Comparison of ENCODE assay signal across 8 mouse cellular contexts in genomic region chr16:35613851-35614804, GRCm38 (mm10).
A peak's percentile ranks its signal among the peaks of the same experiment; 100 is the strongest.
DNase-seq lines count a peak whose midpoint lies in the region; ATAC-seq and TF ChIP-seq lines count a peak whose summit lies in the region.

No protein-coding gene starts in this region.

- peak; percentile 81 for ATAC-seq in hindbrain, embryonic 11.5 days (ENCODE audit: low FRiP score)
- ATAC-seq in neural tube, embryonic 12.5 days (ENCODE audit: low FRiP score, low read depth), result peak; percentile 83

- H3K27me3 ChIP-seq in hindbrain, embryonic 11.5 days (ENCODE audit: control insufficient read depth, insufficient read depth, low read length), result no peaks in the 10 kb centered on the region
- H3K27me3 ChIP-seq in neural tube, embryonic 12.5 days (replicated peaks), result no peaks in the 10 kb centered on the region

- H3K9ac ChIP-seq in hindbrain, embryonic 11.5 days (ENCODE audit: low read depth, low read length), result 0 out of 2 replicates have a peak overlapping the region, but pooled peaks have one; percentile 20
- H3K9ac ChIP-seq in neural tube, embryonic 12.5 days, result peak overlapping the region; percentile 29; the same call in 1 of the 2 replicates

- TF ChIP-seq CTCF in gastrocnemius, adult 2 months (IDR thresholded peaks at IDR 0.05), result no peak

- H3K9me3 ChIP-seq in hindbrain, embryonic 11.5 days (ENCODE audit: control insufficient read depth, low read length), result no peaks in the 10 kb centered on the region
- no peaks in the 10 kb centered on the region for H3K9me3 ChIP-seq in neural tube, embryonic 12.5 days

- WGBS in hindbrain, embryonic 11.5 days, result 39% methylated on average over 17 of the region's 17 CpGs
- 29% methylated on average over 17 of the region's 17 CpGs for WGBS in neural tube, embryonic 12.5 days

- intact Hi-C loops in gastrocnemius, adult 2 months (cut with DNase I), result loop anchor here (2.0 kb wide), 1 partner anchor 33 kb away; no protein-coding TSS in a partner anchor
- intact Hi-C loops in gastrocnemius, postnatal 36 days (cut with DNase I), result no loop called here

- H3K36me3 ChIP-seq in hindbrain, embryonic 11.5 days (ENCODE audit: control insufficient read depth, insufficient read depth, low read length), result no peaks in the 10 kb centered on the region
- H3K36me3 ChIP-seq in neural tube, embryonic 12.5 days, result no peaks in the 10 kb centered on the region

- DNase-seq in gastrocnemius, adult 2 months, result peak; percentile 30
- DNase-seq in gastrocnemius, postnatal 36 days, result no peak
- peak; percentile 43 for DNase-seq in right cerebral cortex, adult 18-20 months
- no peak for DNase-seq in right cerebral cortex, postnatal 25 days
- DNase-seq in hindbrain, embryonic 11.5 days (ENCODE audit: low spot score), result peak; percentile 51
- DNase-seq in ovary, postnatal 14 days (ENCODE audit: low spot score), result no peak
- no peak for DNase-seq in spleen, adult 18-20 months

- no peak overlapping the region; the same call in 1 of the 2 replicates for H3K4me3 ChIP-seq in gastrocnemius, adult 2 months
- H3K4me3 ChIP-seq in hindbrain, embryonic 11.5 days (ENCODE audit: low read depth, low read length), result no peak overlapping the region
- no peak overlapping the region for H3K4me3 ChIP-seq in neural tube, embryonic 12.5 days

- H3K4me1 ChIP-seq in hindbrain, embryonic 11.5 days (replicated peaks; ENCODE audit: control insufficient read depth, insufficient read depth, low read length), result peaks cover 12% of the 10 kb centered on the region
- H3K4me1 ChIP-seq in neural tube, embryonic 12.5 days, result peaks cover 36% of the 10 kb centered on the region

- no peak overlapping the region for H3K4me2 ChIP-seq in hindbrain, embryonic 11.5 days (replicated peaks; ENCODE audit: low read depth, low read length)
- peak overlapping the region; percentile 40 for H3K4me2 ChIP-seq in neural tube, embryonic 12.5 days (replicated peaks)

- H3K27ac ChIP-seq in gastrocnemius, adult 2 months, result no peak overlapping the region
- peak overlapping the region; percentile 81 for H3K27ac ChIP-seq in hindbrain, embryonic 11.5 days (ENCODE audit: low read depth, low read length)
- peak overlapping the region; percentile 85 for H3K27ac ChIP-seq in neural tube, embryonic 12.5 days

Comparison
In these comparisons a context has a peak if more than half of its experiments do, and no peak if none do; other contexts are left out.
1. DNase-seq: peak in gastrocnemius, adult 2 months (single experiment), right cerebral cortex, adult 18-20 months (single experiment) and hindbrain, embryonic 11.5 days (single experiment); none in gastrocnemius, postnatal 36 days (0 of 2), right cerebral cortex, postnatal 25 days (single experiment), ovary, postnatal 14 days (single experiment) and spleen, adult 18-20 months (0 of 2).